Mouse (Mus musculus): Measurements from ENCODE around the gene Sh3bp5l. TPM values are rescaled to one million over a fixed set of nuclear protein-coding genes. Genes with fewer than 3 reads are reported as not detected.
A peak's percentile ranks its signal among the peaks of the same experiment; 100 is the strongest.

Sh3bp5l gene
- polyA plus RNA-seq (2015; fragmentation: Nextera tagmentation; extraction: Ambion mirVana), result 10.5 and 11.0 TPM in 2 replicates

- Histone ChIP-seq H3K9ac (replicated peaks) (peak within 1 kb of the TSS; percentile 89), H3K4me1 (ENCODE audit: insufficient read depth) (peaks cover 26% of the 10 kb centered on the region), H3K27me3 (ENCODE audit: insufficient read depth, low read length) (no peaks in the 10 kb centered on the region), H3K4me3 (ENCODE audit: low read depth, low read length) (peak within 1 kb of the TSS; percentile 82), H3K36me3 (replicated peaks; ENCODE audit: insufficient read depth, low read length) (peaks cover 18% of the 10 kb centered on the region), H3K27ac (ENCODE audit: low read depth) (peak within 1 kb of the TSS; percentile 78), H3K4me2 (ENCODE audit: low read depth, low read length) (peak within 1 kb of the TSS; percentile 88), H3K9me3 (ENCODE audit: low read length) (no peaks in the 10 kb centered on the region)
- peak; percentile 91 for DNase-seq
- TF ChIP-seq CTCF (IDR thresholded peaks at IDR 0.05; ENCODE audit: low read depth), result no peak
- TF ChIP-seq EP300 (IDR thresholded peaks at IDR 0.05; ENCODE audit: low read depth), result peak; percentile 69; the same call in 1 of the 2 replicates
- WGBS (ENCODE audit: insufficient replicate concordance), result under 1% methylated on average over 52 of the region's 52 CpGs
- ATAC-seq, result peak; percentile 92
Observed at GRCm38 (mm10) chr11:58330276-58331148, at the start of gene Sh3bp5l, which contains the start of gene Zfp672. Gene Sh3bp5l (plus strand): TSS chr11:58330724. Gene Zfp672 (minus strand): TSS chr11:58330339.

- Histone ChIP-seq H3K9ac (replicated peaks) (no peak overlapping the region), H3K27ac (ENCODE audit: low read depth) (no peak overlapping the region), H3K4me2 (ENCODE audit: low read depth, low read length) (0 out of 2 replicates have a peak overlapping the region, but pooled peaks have one; percentile 26), H3K4me1 (ENCODE audit: insufficient read depth) (no peaks in the 10 kb centered on the region), H3K36me3 (replicated peaks; ENCODE audit: insufficient read depth, low read length) (no peaks in the 10 kb centered on the region), H3K27me3 (ENCODE audit: insufficient read depth, low read length) (no peaks in the 10 kb centered on the region), H3K4me3 (ENCODE audit: low read depth, low read length) (no peak overlapping the region), H3K9me3 (ENCODE audit: low read length) (no peaks in the 10 kb centered on the region)
- TF ChIP-seq CTCF (IDR thresholded peaks at IDR 0.05; ENCODE audit: low read depth) (no peak), EP300 (IDR thresholded peaks at IDR 0.05; ENCODE audit: low read depth) (no peak)
- DNase-seq (no peak), ATAC-seq (no peak)
- WGBS (ENCODE audit: insufficient replicate concordance), result 69% methylated on average over 13 of the region's 13 CpGs
Observed at GRCm38 (mm10) chr11:58281970-58282496, 48.5 kb upstream of the Sh3bp5l start.

- ATAC-seq (no peak), DNase-seq (no peak)
- no peaks in the 10 kb centered on the region for H3K4me1 ChIP-seq (ENCODE audit: insufficient read depth)
- no peaks in the 10 kb centered on the region for H3K27me3 ChIP-seq (ENCODE audit: insufficient read depth, low read length)
- H3K36me3 ChIP-seq (replicated peaks; ENCODE audit: insufficient read depth, low read length), result no peaks in the 10 kb centered on the region
- no peaks in the 10 kb centered on the region for H3K9me3 ChIP-seq (ENCODE audit: low read length)
- WGBS (ENCODE audit: insufficient replicate concordance), result 59% methylated on average over 5 of the region's 5 CpGs
- H3K27ac ChIP-seq (ENCODE audit: low read depth), result no peak overlapping the region
- H3K9ac ChIP-seq (replicated peaks), result no peak overlapping the region
- no peak overlapping the region for H3K4me2 ChIP-seq (ENCODE audit: low read depth, low read length)
- no peak for TF ChIP-seq EP300 (IDR thresholded peaks at IDR 0.05; ENCODE audit: low read depth)
- no peak for TF ChIP-seq CTCF (IDR thresholded peaks at IDR 0.05; ENCODE audit: low read depth)
- no peak overlapping the region for H3K4me3 ChIP-seq (ENCODE audit: low read depth, low read length)
Observed at GRCm38 (mm10) chr11:58282518-58282917, 48.0 kb upstream of the Sh3bp5l start.

GRCm38 (mm10) chr11:58289992-58290682 lies 40.4 kb upstream of the Sh3bp5l start:
- Histone ChIP-seq H3K27ac (ENCODE audit: low read depth) (no peak overlapping the region), H3K9ac (replicated peaks) (no peak overlapping the region; the same call in 1 of the 2 replicates), H3K9me3 (ENCODE audit: low read length) (no peaks in the 10 kb centered on the region), H3K4me3 (ENCODE audit: low read depth, low read length) (no peak overlapping the region), H3K4me2 (ENCODE audit: low read depth, low read length) (no peak overlapping the region), H3K36me3 (replicated peaks; ENCODE audit: insufficient read depth, low read length) (no peaks in the 10 kb centered on the region), H3K4me1 (ENCODE audit: insufficient read depth) (no peaks in the 10 kb centered on the region), H3K27me3 (ENCODE audit: insufficient read depth, low read length) (no peaks in the 10 kb centered on the region)
- TF ChIP-seq EP300 (IDR thresholded peaks at IDR 0.05; ENCODE audit: low read depth) (no peak), CTCF (IDR thresholded peaks at IDR 0.05; ENCODE audit: low read depth) (no peak)
- no peak for ATAC-seq
- DNase-seq, result no peak
- WGBS (ENCODE audit: insufficient replicate concordance), result 37% methylated on average over 9 of the region's 9 CpGs

GRCm38 (mm10) chr11:58290812-58291211 lies 39.7 kb upstream of the Sh3bp5l start:
- Histone ChIP-seq H3K36me3 (replicated peaks; ENCODE audit: insufficient read depth, low read length) (no peaks in the 10 kb centered on the region), H3K27ac (ENCODE audit: low read depth) (no peak overlapping the region), H3K4me1 (ENCODE audit: insufficient read depth) (no peaks in the 10 kb centered on the region), H3K4me3 (ENCODE audit: low read depth, low read length) (no peak overlapping the region), H3K9ac (replicated peaks) (no peak overlapping the region), H3K9me3 (ENCODE audit: low read length) (no peaks in the 10 kb centered on the region), H3K4me2 (ENCODE audit: low read depth, low read length) (no peak overlapping the region), H3K27me3 (ENCODE audit: insufficient read depth, low read length) (no peaks in the 10 kb centered on the region)
- TF ChIP-seq EP300 (IDR thresholded peaks at IDR 0.05; ENCODE audit: low read depth) (no peak), CTCF (IDR thresholded peaks at IDR 0.05; ENCODE audit: low read depth) (no peak)
- WGBS (ENCODE audit: insufficient replicate concordance), result 74% methylated on average over 4 of the region's 4 CpGs
- DNase-seq (no peak), ATAC-seq (no peak)

GRCm38 (mm10) chr11:58292791-58293190 lies 37.7 kb upstream of the Sh3bp5l start:
- H3K4me3 ChIP-seq (ENCODE audit: low read depth, low read length), result no peak overlapping the region
- no peaks in the 10 kb centered on the region for H3K4me1 ChIP-seq (ENCODE audit: insufficient read depth)
- ATAC-seq, result no peak
- H3K9me3 ChIP-seq (ENCODE audit: low read length), result no peaks in the 10 kb centered on the region
- H3K27me3 ChIP-seq (ENCODE audit: insufficient read depth, low read length), result no peaks in the 10 kb centered on the region
- TF ChIP-seq CTCF (IDR thresholded peaks at IDR 0.05; ENCODE audit: low read depth) (no peak), EP300 (IDR thresholded peaks at IDR 0.05; ENCODE audit: low read depth) (no peak)
- DNase-seq, result no peak
- no peak overlapping the region for H3K27ac ChIP-seq (ENCODE audit: low read depth)
- 51% methylated on average over 4 of the region's 4 CpGs for WGBS (ENCODE audit: insufficient replicate concordance)
- no peaks in the 10 kb centered on the region for H3K36me3 ChIP-seq (replicated peaks; ENCODE audit: insufficient read depth, low read length)
- H3K4me2 ChIP-seq (ENCODE audit: low read depth, low read length), result no peak overlapping the region
- no peak overlapping the region for H3K9ac ChIP-seq (replicated peaks)

Measured in liver, postnatal 0 days (tissue).